Mouse (Mus musculus): ENCODE measurements around the gene Epha10.

DNA sequence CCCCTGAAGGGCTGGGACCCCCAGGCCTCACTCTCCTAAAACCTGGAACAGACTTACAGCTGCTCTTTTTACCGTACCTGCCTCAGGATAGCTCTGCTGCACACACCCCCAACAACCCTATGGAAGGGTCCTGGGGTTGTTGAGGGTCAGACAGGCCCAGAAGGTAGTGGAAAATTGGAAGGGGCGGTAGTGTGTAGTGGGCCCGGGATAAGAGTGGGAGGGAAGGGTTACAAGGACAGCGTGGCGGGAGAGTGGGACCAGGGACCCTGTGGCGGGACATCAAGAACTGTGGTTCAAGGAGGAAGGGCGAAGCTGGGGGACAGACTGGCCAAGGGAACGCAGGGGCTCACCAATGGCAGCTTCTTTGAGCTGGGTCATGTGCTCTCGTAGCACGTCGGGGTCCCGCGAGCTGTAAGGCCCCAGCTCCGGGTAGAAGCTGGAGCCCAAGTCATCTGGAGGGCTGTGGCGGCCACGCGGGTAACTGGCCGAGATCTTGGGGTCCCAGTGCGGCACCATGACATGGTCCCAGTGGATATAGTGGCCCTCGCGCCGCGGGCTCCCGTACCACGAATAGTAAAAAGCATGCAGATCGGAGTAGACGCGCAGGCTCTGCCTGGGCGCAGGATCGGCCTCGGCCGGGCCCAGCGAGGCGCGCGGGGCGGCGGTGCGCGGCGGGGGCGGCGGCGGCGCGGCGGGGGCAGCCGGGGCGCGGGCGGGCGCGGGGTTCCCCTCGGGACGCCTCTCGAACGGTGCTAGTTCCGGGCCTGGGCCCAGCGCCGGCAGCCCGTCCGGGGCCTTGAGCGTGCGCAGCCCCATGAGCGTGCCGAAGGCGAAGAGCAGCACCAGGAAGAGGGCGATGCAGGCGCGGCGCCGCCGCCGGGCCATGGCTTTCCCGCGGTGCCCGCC, 19.2 kb upstream of the Epha10 start, which contains the start of gene Maneal:
- TF ChIP-seq CTCF (IDR thresholded peaks at IDR 0.05; ENCODE audit: low read depth, low read length) (no peak), POLR2A (IDR thresholded peaks at IDR 0.05; ENCODE audit: extremely low read depth, insufficient read depth, low read length) (no peak)
